Mouse (Mus musculus) kidney, adult 2 months (tissue): Measurements from ENCODE around the gene Trim14.

Experiments
- CTCF ChIP-seq: fragments of 200-500 bp; conservative IDR thresholded peaks from 2 replicates; pipeline ENCODE4 v1.5.1; 2011; ENCODE audit warnings: low read depth, mild to moderate bottlenecking, control low read depth, low read length, moderate library complexity, mixed read lengths; ENCODE audit not compliant: insufficient read depth, insufficient read length
- POLR2A ChIP-seq: fragments of 200-500 bp; IDR thresholded peaks from one replicate; pipeline ENCODE4 v1.6.1; 2011; ENCODE audit warnings: low read depth, low read length, control low read depth

DNA sequence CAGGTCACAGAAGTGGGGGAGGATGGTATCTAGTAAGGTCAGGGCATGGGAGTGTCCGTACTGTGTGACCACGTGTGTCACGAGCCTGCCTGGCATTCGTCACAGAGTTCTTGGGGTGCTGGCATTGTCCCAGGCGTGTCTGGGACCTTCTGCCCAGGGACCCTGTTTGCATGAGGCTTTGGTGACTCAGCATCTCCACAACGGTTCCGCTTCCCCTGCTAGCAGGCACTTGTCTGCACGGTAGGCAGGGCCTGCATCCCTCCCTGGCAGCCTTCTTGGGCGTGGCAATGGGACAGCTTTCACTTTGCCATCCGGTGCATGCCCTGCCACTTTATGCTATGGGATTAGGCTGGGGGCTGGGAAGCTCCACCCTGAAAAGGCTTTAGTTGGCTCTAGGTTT lies 27.9 kb upstream of the Trim14 start:
- TF ChIP-seq CTCF (no peak), POLR2A (no peak)
